Mouse (Mus musculus) MEL (cell line): ENCODE results near the gene Zbtb43. TPM values are rescaled to one million over a fixed set of nuclear protein-coding genes. Genes with fewer than 3 reads are reported as not detected.
A peak's percentile ranks its signal among the peaks of the same experiment; 100 is the strongest.

ENCODE experiments used
- DNase-seq: peaks from one replicate; pipeline ENCODE4 v3.0.0; 2011; ENCODE audit warnings: low read depth, low spot score
- H3K27ac ChIP-seq: 2 replicates; pipeline ENCODE4 v1.5.1; 2012; ENCODE audit warnings: low read depth, mild to moderate bottlenecking, control low read depth, low read length, moderate library complexity; ENCODE audit not compliant: control insufficient read depth
- H3K27me3 ChIP-seq, 2 experiments: fragments of 150-350 bp in 1 of 2; sonication (generic) in 1 of 2; 2 replicates each; pipeline ENCODE4 v1.6.1; 2012; ENCODE audit warnings: low read length in 2 of 2, mild to moderate bottlenecking in 2 of 2, improper control_type of control experiment in 1 of 2, moderate library complexity in 1 of 2; ENCODE audit not compliant: insufficient read depth in 2 of 2, control insufficient read depth in 1 of 2
- H3K36me3 ChIP-seq, 2 experiments: 2 replicates each; pipeline ENCODE4 v1.6.1; 2012 to 2014; ENCODE audit warnings: low read length in 2 of 2, improper control_type of control experiment in 1 of 2, inconsistent platforms in 1 of 2, mild to moderate bottlenecking in 1 of 2; ENCODE audit not compliant: insufficient read depth in 2 of 2, control insufficient read depth in 1 of 2
- H3K4me1 ChIP-seq, 2 experiments: fragments of 150-350 bp in 1 of 2; sonication (generic) in 1 of 2; 2 replicates each; pipeline ENCODE4 v1.6.1; 2012; ENCODE audit warnings: low read length in 2 of 2, improper control_type of control experiment in 1 of 2, mild to moderate bottlenecking in 1 of 2; ENCODE audit not compliant: insufficient read depth in 2 of 2, control insufficient read depth in 1 of 2
- H3K4me3 ChIP-seq, 2 experiments: fragments of 150-350 bp in 1 of 2; sonication (generic) in 1 of 2; 2 replicates each; pipeline ENCODE4 v1.5.1; 2012; ENCODE audit warnings: low read depth in 2 of 2, low read length in 2 of 2, mild to moderate bottlenecking in 2 of 2, moderate library complexity in 2 of 2, control low read depth in 1 of 2, improper control_type of control experiment in 1 of 2; ENCODE audit not compliant: control insufficient read depth in 1 of 2, insufficient read depth in 1 of 2
- H3K79me2 ChIP-seq: 2 replicates; pipeline ENCODE4 v1.6.1; 2012; ENCODE audit warnings: mild to moderate bottlenecking, low read length, moderate library complexity; ENCODE audit not compliant: control insufficient read depth, poor library complexity, insufficient read depth
- H3K9ac ChIP-seq: 2 replicates; pipeline ENCODE4 v1.6.1; 2012; ENCODE audit warnings: low read depth, mild to moderate bottlenecking, control low read depth, low read length, moderate library complexity; ENCODE audit not compliant: control insufficient read depth, poor library complexity, severe bottlenecking
- H3K9me3 ChIP-seq: fragments of 150-350 bp; sonication (generic); replicated peaks from 2 replicates; pipeline ENCODE4 v1.6.1; 2012; ENCODE audit warnings: mild to moderate bottlenecking, low read length, improper control_type of control experiment, moderate library complexity; ENCODE audit not compliant: insufficient read depth
- BHLHE40 ChIP-seq: IDR thresholded peaks from 2 replicates; pipeline ENCODE4 v1.6.1; 2012; ENCODE audit warnings: low read depth, mild to moderate bottlenecking, inconsistent platforms, low read length, improper control_type of control experiment, borderline replicate concordance
- CHD1 ChIP-seq: IDR thresholded peaks from 2 replicates; pipeline ENCODE4 v1.6.1; 2012; ENCODE audit warnings: low read depth, mild to moderate bottlenecking, inconsistent platforms, low read length, improper control_type of control experiment
- CTCF ChIP-seq, 3 experiments: IDR thresholded peaks in 2 of 3; conservative IDR thresholded peaks in 1 of 3; 2 replicates each; pipeline ENCODE4 v1.5.1; 2011 to 2012; ENCODE audit warnings: low read length in 3 of 3, low read depth in 2 of 3, mild to moderate bottlenecking in 2 of 3, improper control_type of control experiment in 1 of 3, inconsistent platforms in 1 of 3, mixed read lengths in 1 of 3, moderate library complexity in 1 of 3; ENCODE audit not compliant: control insufficient read depth in 1 of 3, insufficient read depth in 1 of 3, poor library complexity in 1 of 3, severe bottlenecking in 1 of 3
- ELF1 ChIP-seq: IDR thresholded peaks from 2 replicates; pipeline ENCODE4 v1.6.1; 2014; ENCODE audit warnings: low read depth, mild to moderate bottlenecking, inconsistent platforms, low read length, improper control_type of control experiment, moderate library complexity
- HCFC1 ChIP-seq: IDR thresholded peaks from 2 replicates; pipeline ENCODE4 v1.6.1; 2012; ENCODE audit warnings: low read depth, mild to moderate bottlenecking, inconsistent platforms, low read length, improper control_type of control experiment, moderate library complexity
- JUND ChIP-seq: IDR thresholded peaks from 2 replicates; pipeline ENCODE4 v1.6.1; 2011; ENCODE audit warnings: low read depth, mild to moderate bottlenecking, improper control_type of control experiment, low read length
- KAT2A ChIP-seq: conservative IDR thresholded peaks from 2 replicates; pipeline ENCODE4 v1.6.1; 2012; ENCODE audit warnings: low read depth, low read length, improper control_type of control experiment, inconsistent platforms
- MAX ChIP-seq: IDR thresholded peaks from 2 replicates; pipeline ENCODE4 v1.6.1; 2011; ENCODE audit warnings: low read length, improper control_type of control experiment
- MXI1 ChIP-seq: IDR thresholded peaks from 2 replicates; pipeline ENCODE4 v1.6.1; 2011; ENCODE audit warnings: mild to moderate bottlenecking, low read depth, low read length, improper control_type of control experiment
- MYB ChIP-seq: IDR thresholded peaks from 2 replicates; pipeline ENCODE4 v1.6.1; 2011; ENCODE audit warnings: mild to moderate bottlenecking, low read depth, low read length, improper control_type of control experiment
- MYC ChIP-seq: IDR thresholded peaks from 2 replicates; pipeline ENCODE4 v1.6.1; 2011; ENCODE audit warnings: low read depth, mild to moderate bottlenecking, low read length, improper control_type of control experiment, moderate library complexity
- NELFE ChIP-seq: IDR thresholded peaks from 2 replicates; pipeline ENCODE4 v1.6.1; 2011; ENCODE audit warnings: low read depth, low read length, improper control_type of control experiment
- NRF1 ChIP-seq: IDR thresholded peaks from 2 replicates; pipeline ENCODE4 v1.6.1; 2014; ENCODE audit warnings: low read depth, mild to moderate bottlenecking, inconsistent platforms, low read length, improper control_type of control experiment, moderate library complexity; ENCODE audit not compliant: poor library complexity, insufficient read depth, severe bottlenecking
- POLR2A ChIP-seq, 2 experiments: IDR thresholded peaks; 2 replicates each; pipeline ENCODE4 v1.6.1; 2011 to 2012; ENCODE audit warnings: low read length in 2 of 2, mild to moderate bottlenecking in 2 of 2, control low read depth in 1 of 2, improper control_type of control experiment in 1 of 2, low read depth in 1 of 2, moderate library complexity in 1 of 2; ENCODE audit not compliant: control insufficient read depth in 1 of 2, insufficient read depth in 1 of 2, poor library complexity in 1 of 2
- POLR2AphosphoS2 ChIP-seq: IDR thresholded peaks from 2 replicates; pipeline ENCODE4 v1.6.1; 2011; ENCODE audit warnings: low read length, improper control_type of control experiment
- POLR2AphosphoS5 ChIP-seq: IDR thresholded peaks from 2 replicates; pipeline ENCODE4 v1.6.1; 2012; ENCODE audit warnings: low read depth, borderline replicate concordance, mild to moderate bottlenecking, inconsistent platforms, low read length, moderate library complexity, mixed read lengths
- SIN3A ChIP-seq: IDR thresholded peaks from 2 replicates; pipeline ENCODE4 v1.6.1; 2012; ENCODE audit warnings: low read length, improper control_type of control experiment, inconsistent platforms
- TBP ChIP-seq: IDR thresholded peaks from 2 replicates; pipeline ENCODE4 v1.8.0; 2011; ENCODE audit warnings: low read depth, low read length, improper control_type of control experiment
- TCF12 ChIP-seq: IDR thresholded peaks from 2 replicates; pipeline ENCODE4 v1.6.1; 2014; ENCODE audit warnings: low read depth, mild to moderate bottlenecking, inconsistent platforms, low read length, improper control_type of control experiment, moderate library complexity
- USF1 ChIP-seq: IDR thresholded peaks from 2 replicates; pipeline ENCODE4 v1.6.1; 2014; ENCODE audit warnings: low read depth, mild to moderate bottlenecking, inconsistent platforms, low read length, improper control_type of control experiment, moderate library complexity
- ZMIZ1 ChIP-seq: IDR thresholded peaks from 2 replicates; pipeline ENCODE4 v1.6.1; 2012; ENCODE audit warnings: low read depth, mild to moderate bottlenecking, inconsistent platforms, low read length, improper control_type of control experiment, moderate library complexity
- ZNF384 ChIP-seq: IDR thresholded peaks from 2 replicates; pipeline ENCODE4 v1.6.1; 2012; ENCODE audit warnings: low read depth, mild to moderate bottlenecking, inconsistent platforms, low read length, improper control_type of control experiment
- polyA plus RNA-seq, 2 experiments: library from polyadenylated mRNA; stranded (reverse) in 1 of 2; unstranded in 1 of 2; fragments of >175 nt in 1 of 2; fragments of >200 nt in 1 of 2; gene quantifications; 2 replicates each; pipeline versions ENCODE4 v1.2.1 to v1.2.4; 2012; ENCODE audit warnings: low replicate concordance in 2 of 2, low read depth in 1 of 2; ENCODE audit not compliant: insufficient read length in 2 of 2, insufficient read depth in 1 of 2, missing spikeins in 1 of 2
- total RNA-seq: library from RNA; depleted of rRNA; stranded (reverse); fragments of 300-350 nt; gene quantifications from 2 replicates; pipeline ENCODE4 v1.2.3, GENCODE M21; 2012; rRNA removed

Zbtb43 gene
- total RNA-seq = 13.7 and 17.7 TPM in 2 replicates
- polyA plus RNA-seq = 10 to 100 TPM in 1 of 2 experiments, not detected in 1; 15.5 TPM

DNA sequence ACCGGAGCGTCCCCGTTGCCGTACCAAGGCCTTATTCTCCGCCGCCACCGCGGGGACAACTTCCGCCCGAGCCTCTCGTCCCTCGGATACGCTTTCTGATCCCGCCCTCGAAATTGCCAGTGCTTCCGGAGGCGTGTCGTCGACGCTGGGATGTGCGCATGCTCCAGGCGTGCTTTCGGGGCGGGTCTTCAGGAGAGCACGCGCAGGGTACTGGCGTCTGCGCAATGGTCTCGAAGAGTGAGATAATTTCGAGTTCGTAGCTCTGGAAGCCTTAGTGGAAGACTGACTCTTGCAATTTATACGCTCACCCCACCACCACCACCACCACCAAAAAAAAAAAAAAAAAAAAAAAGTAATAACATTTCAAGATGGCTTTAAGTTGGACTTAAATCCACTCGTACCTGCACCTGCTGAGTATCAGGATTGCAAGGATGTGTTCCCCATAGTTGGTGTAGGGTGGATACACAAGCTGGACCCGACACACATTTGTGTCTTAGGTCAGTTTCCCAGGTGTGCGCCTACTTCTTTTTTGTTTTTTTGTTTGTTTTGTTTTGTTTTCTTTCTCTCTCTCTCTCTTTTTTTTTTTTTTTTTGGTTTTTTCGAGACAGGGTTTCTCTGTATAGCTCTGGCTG lies at the start of gene Zbtb43:
TSS of gene Zbtb43 (minus strand) at position 94 of the 632 bp plus-strand sequence.
- peaks cover 34% of the 10 kb centered on the region for H3K79me2 ChIP-seq
- TF ChIP-seq MYB (no peak), NELFE (peak; percentile 83), CHD1 (no peak), ELF1 (peak; percentile 91), MAX (peak; percentile 82), ZMIZ1 (no peak), POLR2AphosphoS2 (peak; percentile 77; the same call in 1 of the 2 replicates), BHLHE40 (no peak), POLR2AphosphoS5 (no peak), POLR2A (IDR thresholded peaks at IDR 0.05; ENCODE audit: control insufficient read depth in 1 of 2, insufficient read depth in 1 of 2, low read depth in 1 of 2, low read length in 2 of 2, poor library complexity in 1 of 2) (peak in 1 of 2 experiments; percentile 88; a peak in 2 of 4 replicates), KAT2A (peak; percentile 73; the same call in 1 of the 2 replicates), TBP (peak; percentile 78; the same call in 1 of the 2 replicates), NRF1 (peak; percentile 95), TCF12 (peak; percentile 44), JUND (no peak), MXI1 (peak; percentile 65; the same call in 1 of the 2 replicates), MYC (peak; percentile 57; the same call in 1 of the 2 replicates), ZNF384 (peak; percentile 84), SIN3A (peak; percentile 86; the same call in 1 of the 2 replicates), CTCF (IDR thresholded peaks at IDR 0.05 in 2 of 3, conservative IDR thresholded peaks at IDR 0.05 in 1 of 3; ENCODE audit: control insufficient read depth in 1 of 3, insufficient read depth in 1 of 3, low read depth in 2 of 3, low read length in 3 of 3, poor library complexity in 1 of 3, severe bottlenecking in 1 of 3) (no peak), HCFC1 (peak; percentile 94), USF1 (peak; percentile 43; the same call in 1 of the 2 replicates)
- peak within 1 kb of the TSS; percentile 79 to 94 for H3K4me3 ChIP-seq
- H3K9ac ChIP-seq = peak within 1 kb of the TSS; percentile 90
- H3K27ac ChIP-seq = peak within 1 kb of the TSS; percentile 44
- H3K9me3 ChIP-seq = no peaks in the 10 kb centered on the region
- peak; percentile 98 for DNase-seq
- peaks cover 0 to 1% of the 10 kb centered on the region in 2 experiments; a peak in 2 of 4 replicates for H3K27me3 ChIP-seq
- peaks cover 0 to 13% of the 10 kb centered on the region in 2 experiments for H3K36me3 ChIP-seq
- peaks cover 0 to 6% of the 10 kb centered on the region in 2 experiments; a peak in 1 of 4 replicates for H3K4me1 ChIP-seq
